Comparison of ENCODE assay signal across 24 mouse cellular contexts in genomic region chr13:16825619-16826018, GRCm38 (mm10).
DNase-seq lines count a peak whose midpoint lies in the region; ATAC-seq lines count a peak whose summit lies in the region.
"Had no signal": no experiment of that assay in that cellular context is flagged by ENCODE, and none has a peak within 500 bp of the region (broad histone marks: within the 10 kb centered on the region; RNA-seq: fewer than 3 reads in every experiment).

No protein-coding gene starts in this region.

- no peaks in the 10 kb centered on the region for H3K36me3 ChIP-seq in heart, embryonic 15.5 days
- H3K36me3 ChIP-seq in embryonic facial prominence, embryonic 14.5 days (ENCODE audit: control insufficient read depth, insufficient read depth, low read length) = no peaks in the 10 kb centered on the region
- H3K36me3 ChIP-seq: embryonic facial prominence, embryonic 12.5 days; intestine, embryonic 15.5 days; lung, embryonic 15.5 days; midbrain, embryonic 12.5 days; neural tube, embryonic 13.5 days had no signal

- DNase-seq in heart, postnatal 4 days = no peak
- DNase-seq in embryonic facial prominence, embryonic 14.5 days (ENCODE audit: low spot score) = peak; percentile 32
- peak; percentile 10 to 59 for DNase-seq in left cerebral cortex, adult 9 months (ENCODE audit: low spot score in 2 of 2)
- peak; percentile 3 for DNase-seq in right cerebral cortex, postnatal 14 days
- no peak for DNase-seq in yolk sac, embryonic 10.5 days (ENCODE audit: low spot score)
- DNase-seq: adrenal gland, postnatal 25 days; cerebellum, adult 8-10 months; heart, adult 18-20 months; layer of hippocampus, adult 9-11 months; spleen, adult 18-20 months; thymus, adult 2 months had no signal

- H3K27ac ChIP-seq in heart, embryonic 15.5 days = no peak overlapping the region
- H3K27ac ChIP-seq in embryonic facial prominence, embryonic 14.5 days (replicated peaks; ENCODE audit: low read depth, low read length) = no peak overlapping the region
- H3K27ac ChIP-seq: embryonic facial prominence, embryonic 12.5 days; hindbrain, embryonic 14.5 days; intestine, embryonic 15.5 days; kidney, postnatal 0 days; lung, embryonic 15.5 days; macrophage; midbrain, embryonic 12.5 days; neural tube, embryonic 13.5 days had no signal

- H3K9me3 ChIP-seq in heart, embryonic 15.5 days (replicated peaks) = no peaks in the 10 kb centered on the region
- H3K9me3 ChIP-seq in embryonic facial prominence, embryonic 14.5 days (ENCODE audit: control insufficient read depth, low read length) = no peaks in the 10 kb centered on the region
- H3K9me3 ChIP-seq: embryonic facial prominence, embryonic 12.5 days; intestine, embryonic 15.5 days; lung, embryonic 15.5 days; midbrain, embryonic 12.5 days; neural tube, embryonic 13.5 days had no signal

- H3K4me2 ChIP-seq in heart, embryonic 15.5 days = peak overlapping the region; percentile 13; the same call in 1 of the 2 replicates
- no peak overlapping the region for H3K4me2 ChIP-seq in embryonic facial prominence, embryonic 14.5 days (ENCODE audit: low read depth, low read length)
- H3K4me2 ChIP-seq: embryonic facial prominence, embryonic 12.5 days; hindbrain, embryonic 14.5 days; intestine, embryonic 15.5 days; liver, embryonic 11.5 days; lung, embryonic 15.5 days; midbrain, embryonic 12.5 days; neural tube, embryonic 13.5 days had no signal

- H3K4me1 ChIP-seq in heart, embryonic 15.5 days (replicated peaks) = peaks cover 10% of the 10 kb centered on the region; the same call in 1 of the 2 replicates
- peaks cover 3% of the 10 kb centered on the region; the same call in 1 of the 2 replicates for H3K4me1 ChIP-seq in embryonic facial prominence, embryonic 14.5 days (ENCODE audit: control insufficient read depth, insufficient read depth, low read length)
- H3K4me1 ChIP-seq: intestine, embryonic 15.5 days; midbrain, embryonic 12.5 days; neural tube, embryonic 13.5 days had no signal

- no peak overlapping the region for H3K9ac ChIP-seq in heart, embryonic 15.5 days
- H3K9ac ChIP-seq in embryonic facial prominence, embryonic 14.5 days (ENCODE audit: low read depth, low read length) = no peak overlapping the region
- H3K9ac ChIP-seq: embryonic facial prominence, embryonic 12.5 days; hindbrain, embryonic 14.5 days; intestine, embryonic 15.5 days; lung, embryonic 15.5 days; midbrain, embryonic 12.5 days; neural tube, embryonic 13.5 days had no signal

- ATAC-seq in heart, embryonic 15.5 days (replicated peaks; ENCODE audit: insufficient number of reproducible peaks, insufficient read depth, low FRiP score, low read depth) = no peak
- no peak for ATAC-seq in embryonic facial prominence, embryonic 14.5 days (ENCODE audit: low read depth)
- ATAC-seq in megakaryocyte progenitor cell, adult 5-6 weeks (replicated peaks; ENCODE audit: poor library complexity) = no peak
- ATAC-seq: activated CD4-positive, CD25-positive, alpha-beta regulatory T cell, adult 4 months; intestine, embryonic 15.5 days; Patski had no signal

- 63% methylated on average over 6 of the region's 6 CpGs for WGBS in heart, embryonic 15.5 days
- 49% methylated on average over 6 of the region's 6 CpGs for WGBS in embryonic facial prominence, embryonic 14.5 days

- H3K27me3 ChIP-seq in heart, embryonic 15.5 days = no peaks in the 10 kb centered on the region
- H3K27me3 ChIP-seq in embryonic facial prominence, embryonic 14.5 days (replicated peaks; ENCODE audit: control insufficient read depth, insufficient read depth, low read length) = no peaks in the 10 kb centered on the region
- H3K27me3 ChIP-seq: embryonic facial prominence, embryonic 12.5 days; intestine, embryonic 15.5 days; lung, embryonic 15.5 days; midbrain, embryonic 12.5 days; neural tube, embryonic 13.5 days; Patski had no signal

- no peak overlapping the region for H3K4me3 ChIP-seq in heart, embryonic 15.5 days
- no peak overlapping the region for H3K4me3 ChIP-seq in embryonic facial prominence, embryonic 14.5 days (ENCODE audit: low read depth, low read length)
- H3K4me3 ChIP-seq: embryonic facial prominence, embryonic 12.5 days; intestine, embryonic 15.5 days; lung, embryonic 15.5 days; midbrain, embryonic 12.5 days; neural tube, embryonic 13.5 days had no signal

Comparison
In these comparisons a context has a peak if more than half of its experiments do, and no peak if none do; other contexts are left out.
1. DNase-seq: peak in embryonic facial prominence, embryonic 14.5 days (single experiment), left cerebral cortex, adult 9 months (2 of 2) and right cerebral cortex, postnatal 14 days (single experiment); none in heart, postnatal 4 days (single experiment) and yolk sac, embryonic 10.5 days (single experiment).